In genomic region chr7:123219781-123220632, GRCm38 (mm10) we compare ENCODE assay signal across 14 mouse cellular contexts. TPM values are rescaled to one million over a fixed set of nuclear protein-coding genes. Genes with fewer than 3 reads are reported as not detected.
DNase-seq lines count a peak whose midpoint lies in the region; ATAC-seq lines count a peak whose summit lies in the region.
"Had no signal": no experiment of that assay in that cellular context is flagged by ENCODE, and none has a peak within 500 bp of the region (broad histone marks: within the 10 kb centered on the region; RNA-seq: fewer than 3 reads in every experiment).

No protein-coding gene starts in this region.

- H3K27me3 ChIP-seq in limb, embryonic 12.5 days, result no peaks in the 10 kb centered on the region
- H3K27me3 ChIP-seq in limb, embryonic 10.5 days (ENCODE audit: low read depth, poor library complexity, severe bottlenecking), result no peaks in the 10 kb centered on the region

- H3K9me3 ChIP-seq in limb, embryonic 12.5 days, result no peaks in the 10 kb centered on the region
- H3K9me3 ChIP-seq in limb, embryonic 10.5 days (replicated peaks), result no peaks in the 10 kb centered on the region
- H3K9me3 ChIP-seq: forebrain, embryonic 10.5 days had no signal

- peak; percentile 79; the same call in 1 of the 2 replicates for ATAC-seq in limb, embryonic 12.5 days (ENCODE audit: insufficient number of reproducible peaks, insufficient read depth, low FRiP score, low TSS enrichment, low read depth)
- ATAC-seq in activated CD4-positive, CD25-positive, alpha-beta regulatory T cell, adult 4 months, result peak; percentile 80
- ATAC-seq in monocyte, adult 5-6 weeks (replicated peaks; ENCODE audit: insufficient number of reproducible peaks, low FRiP score, low TSS enrichment, poor library complexity, severe bottlenecking), result no peak
- ATAC-seq: liver, postnatal 0 days had no signal

- H3K4me1 ChIP-seq in limb, embryonic 12.5 days (replicated peaks), result peaks cover 24% of the 10 kb centered on the region
- peaks cover 19% of the 10 kb centered on the region for H3K4me1 ChIP-seq in limb, embryonic 10.5 days

- H3K9ac ChIP-seq in limb, embryonic 12.5 days (replicated peaks), result no peak overlapping the region
- H3K9ac ChIP-seq: liver, postnatal 0 days had no signal

- H3K36me3 ChIP-seq in limb, embryonic 12.5 days, result no peaks in the 10 kb centered on the region
- H3K36me3 ChIP-seq in limb, embryonic 10.5 days, result no peaks in the 10 kb centered on the region
- H3K36me3 ChIP-seq: forebrain, embryonic 10.5 days had no signal

- peak; percentile 79 for DNase-seq in heart, adult 11 months
- no peak for DNase-seq in heart, postnatal 14 days
- DNase-seq in limb, embryonic 10.5 days (ENCODE audit: low spot score), result no peak
- DNase-seq in layer of hippocampus, postnatal 36 days, result peak; percentile 26 to 27
- DNase-seq in kidney, adult 8-10 months, result no peak
- DNase-seq: adrenal gland, postnatal 14 days; embryo, embryonic 11 days; gastrocnemius, postnatal 36 days; kidney, adult 2 months; liver, postnatal 0 days had no signal

- no peak overlapping the region for H3K4me3 ChIP-seq in limb, embryonic 12.5 days (replicated peaks)
- H3K4me3 ChIP-seq in limb, embryonic 10.5 days, result no peak overlapping the region
- H3K4me3 ChIP-seq: forebrain, embryonic 10.5 days had no signal

- intact Hi-C loops in heart, postnatal 14 days (cut with DNase I), result no loop called here

- 61% methylated on average over 13 of the region's 13 CpGs for WGBS in limb, embryonic 12.5 days
- WGBS in limb, embryonic 10.5 days, result 69% methylated on average over 13 of the region's 13 CpGs

- H3K27ac ChIP-seq in limb, embryonic 12.5 days, result peak overlapping the region; percentile 35; the same call in 1 of the 2 replicates
- no peak overlapping the region; the same call in 1 of the 2 replicates for H3K27ac ChIP-seq in limb, embryonic 10.5 days

- H3K4me2 ChIP-seq in limb, embryonic 12.5 days, result no peak overlapping the region

RNA-seq across cellular contexts. Expression of gene Slc5a11, which starts 5.4 kb away (rescaled TPM):
- total RNA-seq in heart, postnatal 14 days (2021), result not detected
- 0.51 TPM in 1 of 2 replicates, not detected in the other for polyA plus RNA-seq in limb, embryonic 12.5 days (2016; fragmentation: Nextera tagmentation; extraction: Ambion mirVana)
- polyA plus RNA-seq in limb, embryonic 10.5 days (2016; fragmentation: Nextera tagmentation; extraction: Ambion mirVana), result 0.08 and 0.36 TPM in 2 replicates
- under 1 TPM in 1 of 2 experiments, not detected in 1; 0.54 TPM for polyA plus RNA-seq in activated CD4-positive, CD25-positive, alpha-beta regulatory T cell, adult 4 months (2017; shearing (Covaris generic))
- 1 to 10 TPM; 1.3 to 2.0 TPM for total RNA-seq in layer of hippocampus, postnatal 36 days (2021)
- 5.2 to 40.6 TPM (median 6.9 TPM) in 3 replicates for total RNA-seq in monocyte, adult 5-6 weeks (2017)
- total RNA-seq: adrenal gland, postnatal 14 days; gastrocnemius, postnatal 36 days had no signal
- polyA plus RNA-seq: forebrain, embryonic 10.5 days had no signal

Comparison
In these comparisons a context has a peak if more than half of its experiments do, and no peak if none do; other contexts are left out.
1. DNase-seq: peak in heart, adult 11 months (single experiment) and layer of hippocampus, postnatal 36 days (2 of 2); none in heart, postnatal 14 days (0 of 2), limb, embryonic 10.5 days (single experiment) and kidney, adult 8-10 months (0 of 2).